Mouse (Mus musculus) midbrain, embryonic 10.5 days (tissue): ENCODE data around the gene Ccnf. TPM values are rescaled to one million over a fixed set of nuclear protein-coding genes. Genes with fewer than 3 reads are reported as not detected.

Experiments
- DNase-seq: peaks from one replicate; pipeline ENCODE4 v3.0.0-alpha.2; 2017; ENCODE audit warnings: low spot score
- H3K27ac ChIP-seq: fragments of 300-500 bp; sonication (generic); replicated peaks from 2 replicates; pipeline ENCODE4 v1.5.1; 2016; ENCODE audit warnings: mild to moderate bottlenecking
- H3K27me3 ChIP-seq: fragments of 300-500 bp; sonication (generic); 2 replicates; pipeline ENCODE4 v1.6.1; 2016; ENCODE audit warnings: low read depth, mild to moderate bottlenecking; ENCODE audit not compliant: poor library complexity, severe bottlenecking
- H3K36me3 ChIP-seq: fragments of 300-500 bp; sonication (generic); 2 replicates; pipeline ENCODE4 v1.6.1; 2016; ENCODE audit warnings: mild to moderate bottlenecking, moderate library complexity
- H3K4me1 ChIP-seq: fragments of 300-500 bp; sonication (generic); 2 replicates; pipeline ENCODE4 v1.6.1; 2016
- H3K4me3 ChIP-seq: fragments of 300-500 bp; sonication (generic); 2 replicates; pipeline ENCODE4 v1.5.1; 2016; ENCODE audit warnings: mild to moderate bottlenecking, moderate library complexity
- H3K9me3 ChIP-seq: fragments of 300-500 bp; sonication (generic); replicated peaks from 2 replicates; pipeline ENCODE4 v1.6.1; 2016; ENCODE audit warnings: mild to moderate bottlenecking
- WGBS: fragments of 180-500 bp; shearing (Covaris S2); methylation state at CpG from one replicate; pipeline ENCODE4 v1.1.7; 2016; 5-methylcytosine and 5-hydroxymethylcytosine counted together
- polyA plus RNA-seq: library from polyadenylated mRNA; unstranded; fragments of >200 nt; fragmentation: Nextera tagmentation; extraction: Ambion mirVana; gene quantifications from 2 replicates; pipeline ENCODE4 v1.2.1, GENCODE M21; 2016

Ccnf gene
- polyA plus RNA-seq, 1 experiment from 2014 or later, result 131 TPM

GRCm38 (mm10) chr17:24252329-24252728 lies 1.0 kb upstream of the Ccnf start:
- Histone ChIP-seq H3K36me3 (peaks cover 24% of the 10 kb centered on the region), H3K9me3 (peaks cover 7% of the 10 kb centered on the region; the same call in 1 of the 2 replicates), H3K4me1 (peaks cover 20% of the 10 kb centered on the region), H3K4me3 (peak overlapping the region; percentile 86; the same call in 1 of the 2 replicates), H3K27me3 (no peaks in the 10 kb centered on the region), H3K27ac (peak overlapping the region; percentile 96)
- 97% methylated on average over 2 of the region's 2 CpGs for WGBS
- no peak for DNase-seq

DNA sequence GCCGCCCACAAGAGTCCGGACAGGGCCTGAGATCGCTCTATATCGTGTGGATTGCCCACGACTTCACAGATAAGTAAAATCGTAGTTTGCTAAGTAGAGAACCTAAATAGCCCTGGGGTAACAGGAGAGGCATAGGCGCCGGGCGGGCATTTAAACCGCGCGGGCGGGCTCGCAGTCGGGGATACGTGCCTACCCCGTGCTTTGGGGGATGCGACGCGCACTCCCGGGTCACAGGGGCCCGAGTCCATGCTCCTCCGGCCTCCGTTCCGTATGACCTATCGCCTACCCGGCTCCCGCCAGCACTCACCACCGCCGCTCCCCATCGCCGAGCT lies 330 bp downstream of the Ccnf start:
- Histone ChIP-seq H3K27ac (peak overlapping the region; percentile 96), H3K36me3 (peaks cover 38% of the 10 kb centered on the region), H3K9me3 (peaks cover 7% of the 10 kb centered on the region; the same call in 1 of the 2 replicates), H3K27me3 (no peaks in the 10 kb centered on the region), H3K4me1 (peaks cover 20% of the 10 kb centered on the region), H3K4me3 (peak overlapping the region; percentile 86)
- DNase-seq, result no peak
- WGBS, result under 1% methylated on average over 32 of the region's 32 CpGs

DNA sequence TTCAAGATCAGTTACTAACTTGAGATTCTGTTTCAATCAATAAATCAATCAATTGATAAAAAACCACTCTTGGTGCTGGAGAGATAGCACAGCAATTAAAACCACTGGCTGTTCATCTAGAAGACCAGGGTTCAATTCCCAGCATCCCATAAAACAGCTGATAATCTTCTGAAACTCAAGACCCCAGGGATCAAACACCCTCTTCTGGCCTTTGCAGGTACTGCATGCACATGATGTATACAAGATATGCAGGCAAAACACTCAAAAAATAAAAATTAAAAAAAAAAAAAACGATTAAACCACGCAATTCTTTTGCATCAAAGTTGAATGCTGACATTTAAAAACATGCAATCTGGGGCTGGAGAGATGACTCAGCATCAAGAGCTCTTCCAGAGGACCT lies 2.6 kb downstream of the Ccnf start:
- peaks cover 20% of the 10 kb centered on the region for H3K4me1 ChIP-seq
- peaks cover 19% of the 10 kb centered on the region for H3K9me3 ChIP-seq
- no peak for DNase-seq
- H3K4me3 ChIP-seq, result no peak overlapping the region
- WGBS, result 92% methylated on average over 2 of the region's 2 CpGs
- H3K36me3 ChIP-seq, result peaks cover 56% of the 10 kb centered on the region
- H3K27me3 ChIP-seq, result no peaks in the 10 kb centered on the region
- H3K27ac ChIP-seq, result no peak overlapping the region

GRCm38 (mm10) chr17:24244061-24244460 lies 7.2 kb downstream of the Ccnf start:
- DNase-seq, result no peak
- 98% methylated on average over 8 of the region's 8 CpGs for WGBS

GRCm38 (mm10) chr17:24243311-24243969 lies 7.8 kb downstream of the Ccnf start:
- Histone ChIP-seq H3K27me3 (no peaks in the 10 kb centered on the region), H3K9me3 (peaks cover 16% of the 10 kb centered on the region), H3K27ac (no peak overlapping the region), H3K4me3 (no peak overlapping the region), H3K36me3 (peaks cover 95% of the 10 kb centered on the region), H3K4me1 (no peaks in the 10 kb centered on the region)
- 87% methylated on average over 4 of the region's 4 CpGs for WGBS
- DNase-seq, result no peak

More at GRCm38 (mm10) chr17:24244061-24244460, 7.2 kb downstream of the Ccnf start:
- Histone ChIP-seq H3K4me3 (no peak overlapping the region), H3K27me3 (no peaks in the 10 kb centered on the region), H3K9me3 (peaks cover 21% of the 10 kb centered on the region), H3K4me1 (no peaks in the 10 kb centered on the region; the same call in 1 of the 2 replicates), H3K36me3 (peaks cover 95% of the 10 kb centered on the region), H3K27ac (no peak overlapping the region)

DNA sequence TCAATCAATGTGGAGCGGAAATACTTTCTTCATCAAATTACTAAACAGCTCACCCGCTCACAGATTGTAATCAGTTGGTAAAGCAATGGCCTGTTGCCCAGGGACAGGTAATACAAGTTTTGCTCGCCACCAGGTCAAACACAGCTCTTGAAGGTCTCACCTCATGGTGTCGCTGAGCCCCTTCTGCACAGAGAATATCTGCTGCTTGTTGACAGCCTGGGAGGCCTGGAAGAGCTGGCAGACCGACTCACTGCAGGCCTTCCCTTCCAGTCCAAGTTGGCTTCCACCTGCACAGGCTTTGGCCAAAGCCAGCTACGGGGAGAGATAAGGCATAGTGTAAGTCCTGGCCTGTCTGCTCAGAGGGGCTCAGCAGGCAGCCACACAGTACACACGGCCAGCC lies 14.4 kb downstream of the Ccnf start:
- H3K27me3 ChIP-seq, result no peaks in the 10 kb centered on the region
- H3K9me3 ChIP-seq, result no peaks in the 10 kb centered on the region
- 94% methylated on average over 7 of the region's 7 CpGs for WGBS
- no peak overlapping the region for H3K27ac ChIP-seq
- H3K36me3 ChIP-seq, result peaks cover 100% of the 10 kb centered on the region
- no peaks in the 10 kb centered on the region for H3K4me1 ChIP-seq
- DNase-seq, result no peak
- H3K4me3 ChIP-seq, result no peak overlapping the region

- no peaks in the 10 kb centered on the region for H3K27me3 ChIP-seq
- no peaks in the 10 kb centered on the region for H3K4me1 ChIP-seq
- DNase-seq, result no peak
- peaks cover 100% of the 10 kb centered on the region for H3K36me3 ChIP-seq
- H3K4me3 ChIP-seq, result no peak overlapping the region
- 94% methylated on average over 1 of the region's 1 CpGs for WGBS
- H3K9me3 ChIP-seq, result no peaks in the 10 kb centered on the region
- H3K27ac ChIP-seq, result no peak overlapping the region
Observed at GRCm38 (mm10) chr17:24236479-24236878, 14.8 kb downstream of the Ccnf start.

DNA sequence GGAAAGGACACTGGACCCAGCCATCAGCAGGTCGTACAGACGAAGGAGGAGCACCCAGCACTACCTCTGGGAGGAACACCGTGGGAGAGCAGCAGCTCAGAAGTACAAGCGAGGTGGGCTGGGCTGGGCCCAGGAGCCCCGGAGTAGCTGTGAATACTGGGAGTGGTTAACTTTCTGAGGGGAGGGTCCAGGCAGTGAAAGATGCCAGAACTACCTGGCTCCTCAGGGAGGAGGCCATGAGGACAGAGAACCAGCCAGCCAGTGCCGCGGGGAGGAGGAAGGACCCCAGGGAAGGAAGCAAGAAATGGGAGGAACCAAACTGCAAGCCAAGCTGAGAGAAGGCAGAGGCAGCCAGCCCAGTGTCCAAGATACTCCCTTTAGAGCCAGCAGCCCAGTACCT lies 23.3 kb downstream of the Ccnf start:
- no peak for DNase-seq
- Histone ChIP-seq H3K27ac (no peak overlapping the region), H3K9me3 (no peaks in the 10 kb centered on the region), H3K4me3 (no peak overlapping the region), H3K4me1 (no peaks in the 10 kb centered on the region), H3K27me3 (no peaks in the 10 kb centered on the region), H3K36me3 (peaks cover 100% of the 10 kb centered on the region)
- WGBS, result 90% methylated on average over 7 of the region's 7 CpGs

DNA sequence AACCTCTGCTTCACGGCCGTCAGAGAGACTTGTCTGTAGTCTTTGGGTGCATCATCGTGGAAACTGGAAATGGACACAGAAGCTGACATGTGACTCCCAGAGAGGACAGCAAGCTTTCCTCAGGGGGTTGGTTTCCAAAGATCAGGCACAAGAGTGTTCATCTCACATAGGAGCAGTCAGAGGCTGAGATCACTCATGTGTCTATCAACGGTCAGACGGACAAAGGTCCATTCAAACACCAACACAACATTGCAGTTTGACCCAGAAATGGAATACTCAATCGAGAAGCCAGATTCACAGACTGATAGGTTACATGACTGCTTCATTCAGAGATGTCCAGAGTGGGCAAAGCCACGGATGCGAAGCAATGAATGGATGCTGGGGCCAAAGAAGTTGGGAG lies 24.6 kb downstream of the Ccnf start:
- 93% methylated on average over 8 of the region's 8 CpGs for WGBS

GRCm38 (mm10) chr17:24225851-24226250 lies 25.4 kb downstream of the Ccnf start:
- Histone ChIP-seq H3K27ac (no peak overlapping the region), H3K36me3 (peaks cover 88% of the 10 kb centered on the region), H3K4me3 (no peak overlapping the region), H3K9me3 (no peaks in the 10 kb centered on the region), H3K4me1 (peaks cover 4% of the 10 kb centered on the region), H3K27me3 (no peaks in the 10 kb centered on the region)
- DNase-seq, result no peak
- 91% methylated on average over 5 of the region's 5 CpGs for WGBS

More for the DNA sequence above, 24.6 kb downstream of the Ccnf start:
- H3K27me3 ChIP-seq, result no peaks in the 10 kb centered on the region
- no peak for DNase-seq
- H3K27ac ChIP-seq, result no peak overlapping the region
- no peaks in the 10 kb centered on the region for H3K9me3 ChIP-seq
- no peaks in the 10 kb centered on the region for H3K4me1 ChIP-seq
- H3K36me3 ChIP-seq, result peaks cover 97% of the 10 kb centered on the region
- H3K4me3 ChIP-seq, result no peak overlapping the region

- no peaks in the 10 kb centered on the region for H3K27me3 ChIP-seq
- no peak for DNase-seq
- no peak overlapping the region for H3K4me3 ChIP-seq
- WGBS, result 94% methylated on average over 10 of the region's 10 CpGs
- H3K36me3 ChIP-seq, result peaks cover 77% of the 10 kb centered on the region
- peaks cover 14% of the 10 kb centered on the region for H3K4me1 ChIP-seq
- no peak overlapping the region for H3K27ac ChIP-seq
- no peaks in the 10 kb centered on the region for H3K9me3 ChIP-seq
Observed at GRCm38 (mm10) chr17:24224741-24225140, 26.5 kb downstream of the Ccnf start.

DNA sequence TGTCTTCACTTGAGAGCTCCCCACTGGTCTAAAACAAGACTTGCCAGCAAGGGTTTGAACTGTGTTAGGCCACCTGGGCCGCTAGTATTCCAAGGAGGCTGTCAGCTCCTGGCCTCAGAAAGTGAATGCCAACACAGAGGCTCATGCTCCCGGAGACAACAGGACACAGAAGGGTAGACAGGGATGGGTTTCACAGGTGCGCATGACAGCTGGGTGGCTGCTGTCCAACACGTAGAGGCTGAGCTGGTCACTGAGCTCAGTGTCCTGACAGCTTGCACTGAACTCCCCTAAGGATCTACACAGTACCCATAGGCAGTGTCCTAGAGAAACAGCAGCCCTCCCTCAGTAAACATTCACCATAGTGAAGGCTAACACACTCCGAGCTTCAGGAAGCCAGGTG lies 27.8 kb downstream of the Ccnf start:
- Histone ChIP-seq H3K4me1 (peaks cover 24% of the 10 kb centered on the region), H3K4me3 (no peak overlapping the region), H3K36me3 (peaks cover 74% of the 10 kb centered on the region), H3K9me3 (no peaks in the 10 kb centered on the region), H3K27ac (no peak overlapping the region), H3K27me3 (no peaks in the 10 kb centered on the region)
- whole genome bisulfite sequencing, result 90% methylated on average over 5 of the region's 5 CpGs
- no peak for DNase-seq

- Histone ChIP-seq H3K4me3 (no peak overlapping the region), H3K27me3 (no peaks in the 10 kb centered on the region), H3K36me3 (peaks cover 74% of the 10 kb centered on the region), H3K9me3 (no peaks in the 10 kb centered on the region), H3K4me1 (peaks cover 24% of the 10 kb centered on the region), H3K27ac (no peak overlapping the region)
- 90% methylated on average over 6 of the region's 6 CpGs for WGBS
- no peak for DNase-seq
Observed at GRCm38 (mm10) chr17:24222653-24223052, 28.6 kb downstream of the Ccnf start.
